9 mouse cellular contexts compared by ENCODE assay signal in the genomic region with DNA sequence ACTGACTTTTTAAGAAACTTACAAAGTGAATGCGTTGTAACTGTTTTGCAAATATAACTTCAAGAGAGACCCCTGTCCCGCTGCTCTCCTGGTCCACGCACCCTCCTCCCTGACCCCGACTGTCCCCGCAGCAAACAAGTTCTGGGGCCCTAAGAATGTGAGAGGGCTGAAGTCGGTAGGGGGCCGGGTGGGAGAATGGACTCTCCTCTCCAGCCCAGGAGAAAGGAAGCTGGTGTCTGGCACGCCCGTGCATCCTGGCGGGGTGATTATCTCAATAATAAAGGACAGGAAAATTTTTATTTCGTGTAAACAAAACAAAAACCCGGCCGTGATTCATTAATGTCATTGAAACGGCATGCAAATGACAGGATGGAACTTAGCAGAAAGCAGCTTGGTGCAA. TPM values are rescaled to one million over a fixed set of nuclear protein-coding genes. Genes with fewer than 3 reads are reported as not detected.
A peak's percentile ranks its signal among the peaks of the same experiment; 100 is the strongest.
DNase-seq lines count a peak whose midpoint lies in the region; ATAC-seq and TF ChIP-seq lines count a peak whose summit lies in the region.
"Had no signal": no experiment of that assay in that cellular context is flagged by ENCODE, and none has a peak within 500 bp of the region (broad histone marks: within the 10 kb centered on the region; RNA-seq: fewer than 3 reads in every experiment).

No protein-coding gene starts in this region.

- peaks cover 28% of the 10 kb centered on the region for H3K27me3 ChIP-seq in heart, embryonic 10.5 days (ENCODE audit: insufficient read depth, poor library complexity, severe bottlenecking)
- H3K27me3 ChIP-seq in ES-Bruce4 (ENCODE audit: control insufficient read depth, insufficient read depth, low read length, poor library complexity, severe bottlenecking): no peaks in the 10 kb centered on the region
- no peaks in the 10 kb centered on the region for H3K27me3 ChIP-seq in hindbrain, embryonic 11.5 days (ENCODE audit: control insufficient read depth, insufficient read depth, low read length)
- peaks cover 15% of the 10 kb centered on the region; the same call in 1 of the 2 replicates for H3K27me3 ChIP-seq in liver, postnatal 0 days (ENCODE audit: insufficient read depth, low read length)
- H3K27me3 ChIP-seq in thymus, adult 2 months (ENCODE audit: control insufficient read depth, insufficient read depth, low read length): no peaks in the 10 kb centered on the region

- no peak for TF ChIP-seq EP300 in ES-Bruce4 (IDR thresholded peaks at IDR 0.05; ENCODE audit: insufficient read depth, low read depth, low read length)
- no peak for TF ChIP-seq EP300 in liver, postnatal 0 days (IDR thresholded peaks at IDR 0.05; ENCODE audit: low read depth)

- no peak for TF ChIP-seq CTCF in ES-Bruce4 (IDR thresholded peaks at IDR 0.05; ENCODE audit: low read depth, low read length)
- no peak for TF ChIP-seq CTCF in liver, postnatal 0 days (IDR thresholded peaks at IDR 0.05; ENCODE audit: low read depth)
- TF ChIP-seq CTCF in thymus, adult 2 months (IDR thresholded peaks at IDR 0.05; ENCODE audit: borderline replicate concordance, control insufficient read depth, extremely low read depth, insufficient read depth, low read length, poor library complexity): no peak

- H3K4me3 ChIP-seq in heart, embryonic 10.5 days: peak overlapping the region; percentile 58
- peak overlapping the region; percentile 26 for H3K4me3 ChIP-seq in ES-Bruce4 (ENCODE audit: low read depth, low read length)
- no peak overlapping the region; the same call in 1 of the 2 replicates for H3K4me3 ChIP-seq in hindbrain, embryonic 11.5 days (ENCODE audit: low read depth, low read length)
- peak overlapping the region; percentile 9; the same call in 1 of the 2 replicates for H3K4me3 ChIP-seq in liver, postnatal 0 days (ENCODE audit: low read depth, low read length)
- H3K4me3 ChIP-seq in thymus, adult 2 months (ENCODE audit: control insufficient read depth, insufficient read depth, low read length): no peak overlapping the region

- peak overlapping the region; percentile 51 for H3K4me2 ChIP-seq in hindbrain, embryonic 11.5 days (replicated peaks; ENCODE audit: low read depth, low read length)
- H3K4me2 ChIP-seq in liver, postnatal 0 days (ENCODE audit: low read depth, low read length): peak overlapping the region; percentile 60

- peak overlapping the region; percentile 81 for H3K27ac ChIP-seq in heart, embryonic 10.5 days
- H3K27ac ChIP-seq in ES-Bruce4 (ENCODE audit: insufficient read depth, low read length): no peak overlapping the region
- H3K27ac ChIP-seq in hindbrain, embryonic 11.5 days (ENCODE audit: low read depth, low read length): no peak overlapping the region
- H3K27ac ChIP-seq in liver, postnatal 0 days (ENCODE audit: low read depth): no peak overlapping the region
- H3K27ac ChIP-seq in thymus, adult 2 months (ENCODE audit: control insufficient read depth, insufficient read depth, low read length): no peak overlapping the region

- ATAC-seq in hindbrain, embryonic 11.5 days (ENCODE audit: low FRiP score): peak; percentile 62
- ATAC-seq in liver, postnatal 0 days: no peak

- peaks cover 13% of the 10 kb centered on the region for H3K4me1 ChIP-seq in heart, embryonic 10.5 days
- H3K4me1 ChIP-seq in ES-Bruce4 (ENCODE audit: control insufficient read depth, insufficient read depth, low read length): no peaks in the 10 kb centered on the region
- 0 out of 2 replicates have a peak, but pooled peaks cover 2% of the 10 kb centered on the region for H3K4me1 ChIP-seq in hindbrain, embryonic 11.5 days (replicated peaks; ENCODE audit: control insufficient read depth, insufficient read depth, low read length)
- H3K4me1 ChIP-seq in liver, postnatal 0 days (ENCODE audit: insufficient read depth): peaks cover 5% of the 10 kb centered on the region; the same call in 1 of the 2 replicates
- peaks cover 11% of the 10 kb centered on the region for H3K4me1 ChIP-seq in thymus, adult 2 months (replicated peaks; ENCODE audit: control insufficient read depth, insufficient read depth, low read length)

- DNase-seq in heart, embryonic 10.5 days (ENCODE audit: low spot score): no peak
- no peak for DNase-seq in heart, adult 11 months
- DNase-seq in hindbrain, embryonic 11.5 days (ENCODE audit: low spot score): no peak
- DNase-seq in liver, postnatal 0 days: no peak
- DNase-seq in thymus, adult 2 months: no peak
- DNase-seq in gastrocnemius, adult 18-20 months (ENCODE audit: low spot score): no peak
- DNase-seq in cerebellum, postnatal 36 days: no peak
- DNase-seq: B cell, adult 2 months had no signal

- H3K9me3 ChIP-seq in heart, embryonic 10.5 days: no peaks in the 10 kb centered on the region
- no peaks in the 10 kb centered on the region for H3K9me3 ChIP-seq in ES-Bruce4 (replicated peaks; ENCODE audit: control insufficient read depth, insufficient read depth, low read length, poor library complexity, severe bottlenecking)
- H3K9me3 ChIP-seq in hindbrain, embryonic 11.5 days (ENCODE audit: control insufficient read depth, low read length): no peaks in the 10 kb centered on the region
- no peaks in the 10 kb centered on the region for H3K9me3 ChIP-seq in liver, postnatal 0 days (ENCODE audit: low read length)

- TF ChIP-seq POLR2A in ES-Bruce4 (IDR thresholded peaks at IDR 0.05; ENCODE audit: insufficient read depth, low read length): no peak
- no peak for TF ChIP-seq POLR2A in thymus, adult 2 months (IDR thresholded peaks at IDR 0.05; ENCODE audit: control insufficient read depth, extremely low read depth, insufficient read depth, low read length, poor library complexity)

- peak overlapping the region; percentile 29 for H3K9ac ChIP-seq in ES-Bruce4 (ENCODE audit: low read depth, poor library complexity, severe bottlenecking)
- peak overlapping the region; percentile 74 for H3K9ac ChIP-seq in hindbrain, embryonic 11.5 days (ENCODE audit: low read depth, low read length)
- H3K9ac ChIP-seq in liver, postnatal 0 days (replicated peaks): no peak overlapping the region

- 13% methylated on average over 14 of the region's 14 CpGs for WGBS in heart, embryonic 10.5 days
- 9% methylated on average over 14 of the region's 14 CpGs for WGBS in hindbrain, embryonic 11.5 days
- 32% methylated on average over 14 of the region's 14 CpGs for WGBS in liver, postnatal 0 days (ENCODE audit: insufficient replicate concordance)
- 86% methylated on average over 14 of the region's 14 CpGs for whole genome bisulfite sequencing in thymus, adult 2 months

- no peaks in the 10 kb centered on the region for H3K36me3 ChIP-seq in heart, embryonic 10.5 days
- H3K36me3 ChIP-seq in ES-Bruce4 (ENCODE audit: control insufficient read depth, insufficient read depth, low read length, poor library complexity, severe bottlenecking): no peaks in the 10 kb centered on the region
- H3K36me3 ChIP-seq in hindbrain, embryonic 11.5 days (ENCODE audit: control insufficient read depth, insufficient read depth, low read length): no peaks in the 10 kb centered on the region
- no peaks in the 10 kb centered on the region for H3K36me3 ChIP-seq in liver, postnatal 0 days (replicated peaks; ENCODE audit: insufficient read depth, low read length)
- H3K36me3 ChIP-seq in thymus, adult 2 months (ENCODE audit: control insufficient read depth, insufficient read depth, low read length): no peaks in the 10 kb centered on the region

RNA-seq across cellular contexts. Expression of gene 1600014C10Rik, which starts 9.1 kb away (rescaled TPM):
- 14.4 and 14.8 TPM in 2 replicates for polyA plus RNA-seq in heart, embryonic 10.5 days (2016; fragmentation: Nextera tagmentation; extraction: Ambion mirVana)
- polyA plus RNA-seq in ES-Bruce4 (2011; ENCODE audit: insufficient read depth, insufficient read length, low read depth, missing spikeins): 5.3 and 7.0 TPM in 2 replicates
- 14.7 and 18.5 TPM in 2 replicates for polyA plus RNA-seq in hindbrain, embryonic 11.5 days (2014; fragmentation: Nextera tagmentation; extraction: Ambion mirVana)
- 76.6 and 78.1 TPM in 2 replicates for polyA plus RNA-seq in liver, postnatal 0 days (2015; fragmentation: Nextera tagmentation; extraction: Ambion mirVana)
- 30.9 and 44.8 TPM in 2 replicates for polyA plus RNA-seq in thymus, adult 2 months (2012; rRNA removed)
- 10 to 100 TPM; 26.5 to 27.1 TPM for total RNA-seq in gastrocnemius, adult 18-20 months (2021)

RNA-seq across cellular contexts. Expression of gene Plekhf1, which starts 53.9 kb away (rescaled TPM):
- 1.7 and 2.2 TPM in 2 replicates for polyA plus RNA-seq in heart, embryonic 10.5 days (2016; fragmentation: Nextera tagmentation; extraction: Ambion mirVana)
- 1.5 and 1.6 TPM in 2 replicates for polyA plus RNA-seq in ES-Bruce4 (2011; ENCODE audit: insufficient read depth, insufficient read length, low read depth, missing spikeins)
- polyA plus RNA-seq in hindbrain, embryonic 11.5 days (2014; fragmentation: Nextera tagmentation; extraction: Ambion mirVana): 1.6 and 1.9 TPM in 2 replicates
- polyA plus RNA-seq in liver, postnatal 0 days (2015; fragmentation: Nextera tagmentation; extraction: Ambion mirVana): 0.57 and 0.58 TPM in 2 replicates
- 5.8 and 6.2 TPM in 2 replicates for polyA plus RNA-seq in thymus, adult 2 months (2012; rRNA removed)
- total RNA-seq in gastrocnemius, adult 18-20 months (2021): 1 to 10 TPM; 5.7 to 8.4 TPM

Comparison
In these comparisons a context has a peak if more than half of its experiments do, and no peak if none do; other contexts are left out.
1. H3K4me3 ChIP-seq: peak in heart, embryonic 10.5 days (single experiment), ES-Bruce4 (single experiment) and liver, postnatal 0 days (single experiment); none in hindbrain, embryonic 11.5 days (single experiment) and thymus, adult 2 months (single experiment).